Mouse (Mus musculus) hindbrain, embryonic 14.5 days (tissue): ENCODE data around the gene Glb1. TPM values are rescaled to one million over a fixed set of nuclear protein-coding genes. Genes with fewer than 3 reads are reported as not detected.
"Not testable (repeated sequence)": the region's sequence is repeated elsewhere in the genome, so short reads cannot be mapped to it uniquely, and the experiment has no call there.

Experiments used
- ATAC-seq: fragments of 200-750 bp; cut with Nextera tagmentation; 2 replicates; pipeline ENCODE4 v1.8.0; 2017; ENCODE audit warnings: moderate number of reproducible peaks, mild to moderate bottlenecking, moderate TSS enrichment, moderate library complexity; ENCODE audit not compliant: low FRiP score
- DNase-seq: peaks from one replicate; pipeline ENCODE4 v3.0.0-alpha.2; 2015; ENCODE audit warnings: low spot score
- H3K27ac ChIP-seq: fragments of 300-500 bp; sonication (generic); 2 replicates; pipeline ENCODE4 v1.5.1; 2014; ENCODE audit warnings: mild to moderate bottlenecking, moderate library complexity
- H3K27me3 ChIP-seq: fragments of 300-500 bp; sonication (generic); 2 replicates; pipeline ENCODE4 v1.6.1; 2014; ENCODE audit warnings: mild to moderate bottlenecking, low read length, mixed read lengths; ENCODE audit not compliant: control insufficient read depth, insufficient read depth
- H3K36me3 ChIP-seq: fragments of 300-500 bp; sonication (generic); replicated peaks from 2 replicates; pipeline ENCODE4 v1.6.1; 2014; ENCODE audit not compliant: control insufficient read depth, insufficient read depth
- H3K4me1 ChIP-seq: fragments of 300-500 bp; sonication (generic); replicated peaks from 2 replicates; pipeline ENCODE4 v1.6.1; 2014; ENCODE audit warnings: antibody characterized with exemption, low read length, mixed read lengths; ENCODE audit not compliant: control insufficient read depth, insufficient read depth
- H3K4me2 ChIP-seq: fragments of 300-500 bp; sonication (generic); replicated peaks from 2 replicates; pipeline ENCODE4 v1.6.1; 2014; ENCODE audit warnings: mild to moderate bottlenecking, moderate library complexity
- H3K4me3 ChIP-seq: fragments of 300-500 bp; sonication (generic); replicated peaks from 2 replicates; pipeline ENCODE4 v1.5.1; 2014; ENCODE audit warnings: mild to moderate bottlenecking, low read length
- H3K9ac ChIP-seq: fragments of 300-500 bp; sonication (generic); 2 replicates; pipeline ENCODE4 v1.6.1; 2014
- H3K9me3 ChIP-seq: fragments of 300-500 bp; sonication (generic); 2 replicates; pipeline ENCODE4 v1.6.1; 2016; ENCODE audit warnings: low read length; ENCODE audit not compliant: control insufficient read depth
- WGBS: fragments of 180-500 bp; shearing (Covaris S2); extraction: QIAGEN DNeasy Blood & Tissue Kit; methylation state at CpG from one replicate; pipeline ENCODE4 v1.1.7; 2014; 5-methylcytosine and 5-hydroxymethylcytosine counted together
- polyA plus RNA-seq: library from polyadenylated mRNA; unstranded; fragments of >200 nt; fragmentation: Nextera tagmentation; extraction: Ambion mirVana; gene quantifications from 2 replicates; pipeline ENCODE4 v1.2.1, GENCODE M21; 2014

Gene Glb1
- polyA plus RNA-seq, 1 experiment from 2014 or later, result 36.2 TPM

- Histone ChIP-seq H3K27ac (no peak overlapping the region), H3K4me3 (no peak overlapping the region), H3K4me1 (no peaks in the 10 kb centered on the region), H3K27me3 (no peaks in the 10 kb centered on the region), H3K4me2 (no peak overlapping the region), H3K36me3 (peaks cover 17% of the 10 kb centered on the region), H3K9me3 (peaks cover 32% of the 10 kb centered on the region), H3K9ac (no peak overlapping the region)
- ATAC-seq, result no peak
- 98% methylated on average over 21 of the region's 21 CpGs for WGBS
- DNase-seq, result no peak
Measured at GRCm38 (mm10) chr9:114512831-114513230, 112.0 kb downstream of the Glb1 start.

GRCm38 (mm10) chr9:114515364-114515763 lies 114.5 kb downstream of the Glb1 start, which contains the start of gene C130032M10Rik:
Gene C130032M10Rik, plus strand, starts transcription at chr9:114515697.
- Histone ChIP-seq H3K27me3 (no peaks in the 10 kb centered on the region), H3K4me1 (no peaks in the 10 kb centered on the region), H3K27ac (no peak within 1 kb of the TSS), H3K9ac (no peak within 1 kb of the TSS), H3K4me2 (no peak within 1 kb of the TSS), H3K4me3 (no peak within 1 kb of the TSS), H3K9me3 (peaks cover 32% of the 10 kb centered on the region), H3K36me3 (peaks cover 17% of the 10 kb centered on the region)
- DNase-seq (no peak), ATAC-seq (no peak)
- WGBS, result 83% methylated on average over 11 of the region's 11 CpGs

GRCm38 (mm10) chr9:114517924-114518497 lies 117.1 kb downstream of the Glb1 start:
- DNase-seq (no peak), ATAC-seq (no peak)
- H3K36me3 ChIP-seq, result peaks cover 10% of the 10 kb centered on the region
- H3K4me1 ChIP-seq, result no peaks in the 10 kb centered on the region
- no peak overlapping the region for H3K4me2 ChIP-seq
- H3K27me3 ChIP-seq, result no peaks in the 10 kb centered on the region
- 85% methylated on average over 13 of the region's 13 CpGs for WGBS
- peaks cover 12% of the 10 kb centered on the region for H3K9me3 ChIP-seq
- no peak overlapping the region for H3K4me3 ChIP-seq
- no peak overlapping the region for H3K27ac ChIP-seq
- no peak overlapping the region for H3K9ac ChIP-seq

GRCm38 (mm10) chr9:114518812-114519477 lies 118.1 kb downstream of the Glb1 start:
- WGBS, result 67% methylated on average over 9 of the region's 9 CpGs
- H3K27ac ChIP-seq, result no peak overlapping the region
- no peak overlapping the region for H3K4me3 ChIP-seq
- H3K27me3 ChIP-seq, result no peaks in the 10 kb centered on the region
- no peak overlapping the region for H3K9ac ChIP-seq
- ATAC-seq (no peak), DNase-seq (no peak)
- H3K9me3 ChIP-seq, result peaks cover 3% of the 10 kb centered on the region; the same call in 1 of the 2 replicates
- 0 out of 2 replicates have a peak, but pooled peaks cover under 1% of the 10 kb centered on the region for H3K36me3 ChIP-seq
- H3K4me2 ChIP-seq, result no peak overlapping the region
- no peaks in the 10 kb centered on the region for H3K4me1 ChIP-seq

- H3K9me3 ChIP-seq, H3K9ac ChIP-seq, H3K4me2 ChIP-seq, DNase-seq, H3K27ac ChIP-seq, H3K27me3 ChIP-seq, H3K4me1 ChIP-seq, H3K4me3 ChIP-seq, ATAC-seq, H3K36me3 ChIP-seq: not testable (repeated sequence)
- 78% methylated on average over 4 of the region's 4 CpGs for WGBS
Measured at GRCm38 (mm10) chr9:114520529-114520928, 119.7 kb downstream of the Glb1 start.

- H3K9me3 ChIP-seq, result no peaks in the 10 kb centered on the region
- 65% methylated on average over 5 of the region's 5 CpGs for WGBS
Measured at GRCm38 (mm10) chr9:114522041-114522440, 121.2 kb downstream of the Glb1 start.

GRCm38 (mm10) chr9:114522501-114522900 lies 121.6 kb downstream of the Glb1 start:
- H3K9me3 ChIP-seq, result no peaks in the 10 kb centered on the region
- DNase-seq, result no peak
- no peak overlapping the region for H3K9ac ChIP-seq
- no peaks in the 10 kb centered on the region for H3K27me3 ChIP-seq
- ATAC-seq, result no peak
- no peak overlapping the region for H3K4me2 ChIP-seq
- no peak overlapping the region for H3K27ac ChIP-seq
- no peaks in the 10 kb centered on the region for H3K36me3 ChIP-seq
- H3K4me3 ChIP-seq, result no peak overlapping the region
- 91% methylated on average over 9 of the region's 9 CpGs for WGBS
- H3K4me1 ChIP-seq, result peaks cover 16% of the 10 kb centered on the region

More at GRCm38 (mm10) chr9:114522041-114522440, 121.2 kb downstream of the Glb1 start:
- peaks cover 15% of the 10 kb centered on the region for H3K4me1 ChIP-seq
- DNase-seq, result no peak
- H3K27me3 ChIP-seq, result no peaks in the 10 kb centered on the region
- ATAC-seq, result no peak
- H3K4me3 ChIP-seq, result no peak overlapping the region
- H3K27ac ChIP-seq, result no peak overlapping the region
- no peak overlapping the region for H3K4me2 ChIP-seq
- no peak overlapping the region for H3K9ac ChIP-seq
- no peaks in the 10 kb centered on the region for H3K36me3 ChIP-seq

Other genes starting within 250 kb of the Glb1 start
- not detected in 2 replicates for gene Bcl2a1c, start 70.9 kb upstream of the Glb1 start, polyA plus RNA-seq
- 30.7 and 31.6 TPM in 2 replicates for gene Crtap, start 10.4 kb upstream of the Glb1 start, polyA plus RNA-seq
- gene Tmppe, start within 50 bp of the Glb1 start, polyA plus RNA-seq, result 3.9 and 4.0 TPM in 2 replicates
- gene Ccr4, start 103.8 kb downstream of the Glb1 start, polyA plus RNA-seq, result not detected in 2 replicates
- not detected in 2 replicates for gene C130032M10Rik, start 114.6 kb downstream of the Glb1 start, polyA plus RNA-seq
- 0.29 and 0.31 TPM in 2 replicates for gene Trim71, start 163.3 kb downstream of the Glb1 start, polyA plus RNA-seq
- gene Cnot10, start 239.1 kb downstream of the Glb1 start, polyA plus RNA-seq, result 51.2 and 57.3 TPM in 2 replicates